In genomic region chr4:155770626-155771025, GRCm38 (mm10) we compare ENCODE assay signal across 9 mouse cellular contexts. TPM values are rescaled to one million over a fixed set of nuclear protein-coding genes. Genes with fewer than 3 reads are reported as not detected.
DNase-seq lines count a peak whose midpoint lies in the region; ATAC-seq lines count a peak whose summit lies in the region.
"Had no signal": no experiment of that assay in that cellular context is flagged by ENCODE, and none has a peak within 500 bp of the region (broad histone marks: within the 10 kb centered on the region; RNA-seq: fewer than 3 reads in every experiment).

No protein-coding gene starts in this region.

- H3K4me1 ChIP-seq in lung, embryonic 15.5 days = peaks cover 34% of the 10 kb centered on the region
- H3K4me1 ChIP-seq in forebrain, embryonic 16.5 days (replicated peaks; ENCODE audit: control insufficient read depth, insufficient read depth, low read length) = peaks cover 25% of the 10 kb centered on the region
- H3K4me1 ChIP-seq in limb, embryonic 10.5 days = peaks cover 39% of the 10 kb centered on the region

- H3K27ac ChIP-seq in lung, embryonic 15.5 days = no peak overlapping the region
- no peak overlapping the region for H3K27ac ChIP-seq in forebrain, embryonic 16.5 days (ENCODE audit: low read length)
- peak overlapping the region; percentile 94 for H3K27ac ChIP-seq in limb, embryonic 10.5 days

- H3K4me3 ChIP-seq in lung, embryonic 15.5 days = peak overlapping the region; percentile 49
- H3K4me3 ChIP-seq in forebrain, embryonic 16.5 days (replicated peaks; ENCODE audit: low read length) = peak overlapping the region; percentile 57
- peak overlapping the region; percentile 62 for H3K4me3 ChIP-seq in limb, embryonic 10.5 days

- peak overlapping the region; percentile 85 for H3K4me2 ChIP-seq in lung, embryonic 15.5 days
- H3K4me2 ChIP-seq in forebrain, embryonic 16.5 days (ENCODE audit: low read length) = peak overlapping the region; percentile 63

- H3K9me3 ChIP-seq in lung, embryonic 15.5 days = no peaks in the 10 kb centered on the region
- H3K9me3 ChIP-seq in forebrain, embryonic 16.5 days (ENCODE audit: control insufficient read depth, low read length) = no peaks in the 10 kb centered on the region
- H3K9me3 ChIP-seq in limb, embryonic 10.5 days (replicated peaks) = no peaks in the 10 kb centered on the region

- WGBS in lung, embryonic 15.5 days = 35% methylated on average over 24 of the region's 24 CpGs
- 40% methylated on average over 24 of the region's 24 CpGs for WGBS in forebrain, embryonic 16.5 days
- 41% methylated on average over 24 of the region's 24 CpGs for WGBS in limb, embryonic 10.5 days

- peaks cover 34% of the 10 kb centered on the region for H3K27me3 ChIP-seq in lung, embryonic 15.5 days
- H3K27me3 ChIP-seq in forebrain, embryonic 16.5 days (replicated peaks; ENCODE audit: control insufficient read depth, insufficient read depth, low read length) = peaks cover 8% of the 10 kb centered on the region
- peaks cover 48% of the 10 kb centered on the region for H3K27me3 ChIP-seq in limb, embryonic 10.5 days (ENCODE audit: low read depth, poor library complexity, severe bottlenecking)

- H3K36me3 ChIP-seq in lung, embryonic 15.5 days = no peaks in the 10 kb centered on the region
- H3K36me3 ChIP-seq in forebrain, embryonic 16.5 days (ENCODE audit: control insufficient read depth, insufficient read depth) = no peaks in the 10 kb centered on the region
- no peaks in the 10 kb centered on the region for H3K36me3 ChIP-seq in limb, embryonic 10.5 days

- ATAC-seq in lung, embryonic 15.5 days (ENCODE audit: borderline replicate concordance, extremely low read depth, low FRiP score, low TSS enrichment) = no peak
- ATAC-seq in forebrain, embryonic 16.5 days = peak; percentile 0; the same call in 1 of the 2 replicates
- no peak for ATAC-seq in megakaryocyte progenitor cell, adult 5-6 weeks (replicated peaks; ENCODE audit: poor library complexity)

- peak overlapping the region; percentile 66 for H3K9ac ChIP-seq in lung, embryonic 15.5 days
- peak overlapping the region; percentile 86 for H3K9ac ChIP-seq in forebrain, embryonic 16.5 days (replicated peaks; ENCODE audit: low read depth, low read length)

- no peak for DNase-seq in lung, postnatal 36 days
- DNase-seq in limb, embryonic 10.5 days (ENCODE audit: low spot score) = no peak
- DNase-seq in skeletal muscle tissue, adult 2 months (ENCODE audit: low read depth, low spot score) = peak; percentile 91
- no peak for DNase-seq in thymus, postnatal 36 days
- DNase-seq in urinary bladder, adult 18-20 months (ENCODE audit: low spot score in 2 of 2) = no peak

RNA-seq across cellular contexts. Expression of gene Vwa1, which starts 3.9 kb away (rescaled TPM):
- polyA plus RNA-seq in lung, embryonic 15.5 days (2015; fragmentation: Nextera tagmentation; extraction: Ambion mirVana) = 10.5 and 11.0 TPM in 2 replicates
- polyA plus RNA-seq in forebrain, embryonic 16.5 days (2015; fragmentation: Nextera tagmentation; extraction: Ambion mirVana) = 27.3 and 29.6 TPM in 2 replicates
- 4.7 and 6.6 TPM in 2 replicates for polyA plus RNA-seq in limb, embryonic 10.5 days (2016; fragmentation: Nextera tagmentation; extraction: Ambion mirVana)
- 0.22 and 0.37 TPM in 2 replicates for total RNA-seq in megakaryocyte progenitor cell, adult 5-6 weeks (2015)
- total RNA-seq in megakaryocyte progenitor cell, adult 5-6 weeks (2017) = 0.24 and 0.42 TPM in 2 replicates

RNA-seq across cellular contexts. Expression of gene Atad3a, which starts 9.7 kb away (rescaled TPM):
- 84.7 and 90.0 TPM in 2 replicates for polyA plus RNA-seq in lung, embryonic 15.5 days (2015; fragmentation: Nextera tagmentation; extraction: Ambion mirVana)
- polyA plus RNA-seq in forebrain, embryonic 16.5 days (2015; fragmentation: Nextera tagmentation; extraction: Ambion mirVana) = 98.2 and 101 TPM in 2 replicates
- polyA plus RNA-seq in limb, embryonic 10.5 days (2016; fragmentation: Nextera tagmentation; extraction: Ambion mirVana) = 138 and 161 TPM in 2 replicates
- total RNA-seq in megakaryocyte progenitor cell, adult 5-6 weeks (2015) = 57.0 and 58.9 TPM in 2 replicates
- total RNA-seq in megakaryocyte progenitor cell, adult 5-6 weeks (2017) = 69.8 and 90.6 TPM in 2 replicates

RNA-seq across cellular contexts. Expression of gene Tmem88b, which starts 15.0 kb away (rescaled TPM):
- polyA plus RNA-seq in lung, embryonic 15.5 days (2015; fragmentation: Nextera tagmentation; extraction: Ambion mirVana) = 0.16 and 0.26 TPM in 2 replicates
- 0.47 and 0.53 TPM in 2 replicates for polyA plus RNA-seq in forebrain, embryonic 16.5 days (2015; fragmentation: Nextera tagmentation; extraction: Ambion mirVana)
- polyA plus RNA-seq in limb, embryonic 10.5 days (2016; fragmentation: Nextera tagmentation; extraction: Ambion mirVana) = 0.30 and 0.33 TPM in 2 replicates
- total RNA-seq in megakaryocyte progenitor cell, adult 5-6 weeks (2015) = not detected in 2 replicates
- not detected in 2 replicates for total RNA-seq in megakaryocyte progenitor cell, adult 5-6 weeks (2017)

RNA-seq across cellular contexts. Expression of gene Ankrd65, which starts 19.6 kb away (rescaled TPM):
- polyA plus RNA-seq in lung, embryonic 15.5 days (2015; fragmentation: Nextera tagmentation; extraction: Ambion mirVana) = 0.20 TPM in 1 of 2 replicates, not detected in the other
- polyA plus RNA-seq in forebrain, embryonic 16.5 days (2015; fragmentation: Nextera tagmentation; extraction: Ambion mirVana) = not detected in 2 replicates
- polyA plus RNA-seq in limb, embryonic 10.5 days (2016; fragmentation: Nextera tagmentation; extraction: Ambion mirVana) = 0.18 TPM in 1 of 2 replicates, not detected in the other
- not detected in 2 replicates for total RNA-seq in megakaryocyte progenitor cell, adult 5-6 weeks (2015)
- total RNA-seq in megakaryocyte progenitor cell, adult 5-6 weeks (2017) = not detected in 2 replicates
- polyA plus RNA-seq: activated CD4-positive, CD25-positive, alpha-beta regulatory T cell, adult 4 months had no signal

RNA-seq across cellular contexts. Expression of gene Mrpl20, which starts 32.1 kb away (rescaled TPM):
- 193 and 228 TPM in 2 replicates for polyA plus RNA-seq in lung, embryonic 15.5 days (2015; fragmentation: Nextera tagmentation; extraction: Ambion mirVana)
- polyA plus RNA-seq in forebrain, embryonic 16.5 days (2015; fragmentation: Nextera tagmentation; extraction: Ambion mirVana) = 214 and 231 TPM in 2 replicates
- 246 and 297 TPM in 2 replicates for polyA plus RNA-seq in limb, embryonic 10.5 days (2016; fragmentation: Nextera tagmentation; extraction: Ambion mirVana)
- total RNA-seq in megakaryocyte progenitor cell, adult 5-6 weeks (2015) = 203 and 210 TPM in 2 replicates
- total RNA-seq in megakaryocyte progenitor cell, adult 5-6 weeks (2017) = 70.0 and 102 TPM in 2 replicates
